Mouse (Mus musculus) erythroblast, embryonic 14.5 days (primary cell): ENCODE data around the gene Dock7. TPM values are rescaled to one million over a fixed set of nuclear protein-coding genes. Genes with fewer than 3 reads are reported as not detected.

Experiments used
- H3K27me3 ChIP-seq: 2 replicates; pipeline ENCODE4 v1.6.1; 2012; ENCODE audit warnings: inconsistent platforms; ENCODE audit not compliant: control insufficient read depth
- H3K36me3 ChIP-seq: 2 replicates; pipeline ENCODE4 v1.6.1; 2012; ENCODE audit warnings: mild to moderate bottlenecking, inconsistent platforms; ENCODE audit not compliant: control insufficient read depth
- H3K4me1 ChIP-seq: 2 replicates; pipeline ENCODE4 v1.6.1; 2012; ENCODE audit warnings: inconsistent platforms; ENCODE audit not compliant: control insufficient read depth
- H3K4me3 ChIP-seq: replicated peaks from 2 replicates; pipeline ENCODE3; 2012; ENCODE audit warnings: moderate library complexity, mild to moderate bottlenecking, inconsistent platforms
- H3K9me3 ChIP-seq: 2 replicates; pipeline ENCODE4 v1.6.1; 2012; ENCODE audit warnings: low read length, inconsistent platforms, mixed read lengths; ENCODE audit not compliant: control insufficient read depth
- GATA1 ChIP-seq: IDR thresholded peaks from 2 replicates; pipeline ENCODE4 v1.6.1; 2012; ENCODE audit warnings: low read length, inconsistent platforms, mixed read lengths
- TAL1 ChIP-seq: IDR thresholded peaks from 3 replicates; pipeline ENCODE4 v1.6.1; 2012; ENCODE audit warnings: low read length, inconsistent platforms, mixed read lengths
- polyA plus RNA-seq: library from polyadenylated mRNA; stranded (reverse); fragments of >175 nt; gene quantifications from 2 replicates; pipeline ENCODE4 v1.2.3, GENCODE M21; 2012

The Dock7 gene
- polyA plus RNA-seq, 1 experiment = 0.07 TPM

GRCm38 (mm10) chr4:99100724-99101123, 20.0 kb downstream of the Dock7 start:
- Histone ChIP-seq H3K27me3 (no peaks in the 10 kb centered on the region), H3K4me1 (no peaks in the 10 kb centered on the region), H3K9me3 (no peaks in the 10 kb centered on the region), H3K36me3 (no peaks in the 10 kb centered on the region; the same call in 1 of the 2 replicates), H3K4me3 (no peak overlapping the region)
- TF ChIP-seq GATA1 (no peak), TAL1 (no peak)

DNA sequence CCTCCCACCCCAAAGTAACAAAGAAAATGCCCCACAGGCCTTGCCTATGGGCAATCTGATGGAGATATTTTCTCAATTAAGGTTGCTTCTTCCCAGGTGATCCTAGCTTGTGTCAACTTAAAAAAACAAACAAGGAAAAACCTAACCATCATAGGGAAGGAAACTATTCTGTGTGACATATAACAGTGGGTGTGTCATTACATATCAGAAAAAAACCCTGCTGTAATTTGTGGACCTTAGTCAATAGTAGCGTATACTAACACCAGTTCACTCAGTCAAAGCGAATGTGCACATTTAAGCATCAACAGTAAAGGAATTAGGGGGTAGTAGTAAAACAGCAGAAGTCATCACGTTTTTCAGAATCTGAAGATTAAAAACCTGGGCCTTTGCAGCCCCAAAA, 28.9 kb downstream of the Dock7 start:
- Histone ChIP-seq H3K4me1 (peaks cover 18% of the 10 kb centered on the region), H3K9me3 (no peaks in the 10 kb centered on the region), H3K27me3 (no peaks in the 10 kb centered on the region), H3K4me3 (no peak overlapping the region), H3K36me3 (peaks cover 2% of the 10 kb centered on the region; the same call in 1 of the 2 replicates)
- TF ChIP-seq TAL1 = no peak
- no peak for TF ChIP-seq GATA1

- peaks cover 18% of the 10 kb centered on the region for H3K4me1 ChIP-seq
- no peaks in the 10 kb centered on the region for H3K9me3 ChIP-seq
- H3K27me3 ChIP-seq = no peaks in the 10 kb centered on the region
- TF ChIP-seq TAL1 (no peak), GATA1 (no peak)
- no peak overlapping the region for H3K4me3 ChIP-seq
- peaks cover 2% of the 10 kb centered on the region; the same call in 1 of the 2 replicates for H3K36me3 ChIP-seq
Measured at GRCm38 (mm10) chr4:99091151-99091701, 29.5 kb downstream of the Dock7 start.

DNA sequence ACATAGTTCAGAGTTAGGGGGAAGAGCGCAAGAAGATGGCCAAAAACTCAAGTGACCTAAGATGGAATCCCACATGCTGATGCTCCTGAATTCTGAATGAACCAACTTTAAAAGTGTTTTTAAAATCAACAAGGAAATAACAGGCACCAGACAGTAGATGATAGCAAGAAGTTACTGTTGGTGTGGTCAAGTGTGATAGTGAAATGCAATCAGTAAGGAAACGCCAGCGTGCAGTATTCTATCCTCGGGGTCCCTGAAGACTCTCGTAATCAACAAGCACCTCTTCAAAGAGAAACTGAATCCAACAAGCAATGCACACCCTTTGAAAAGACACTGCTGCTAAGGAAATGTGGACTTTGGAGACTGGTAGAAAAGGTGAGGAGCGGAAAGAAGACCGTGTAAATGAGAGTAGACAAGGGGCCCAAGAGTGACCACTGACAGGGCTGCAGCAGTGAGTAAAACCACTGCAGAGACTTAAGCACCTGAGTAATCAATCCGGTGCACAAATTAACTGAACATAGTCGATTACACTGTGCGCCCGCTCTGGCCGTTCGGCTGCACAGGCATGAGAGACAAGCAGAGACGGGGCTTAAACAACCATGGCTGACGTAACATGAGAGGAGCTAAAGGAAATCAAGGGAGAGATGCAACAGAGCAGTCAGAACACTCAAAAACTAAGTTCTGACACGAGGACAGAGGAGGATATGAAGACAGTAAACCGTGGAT, 32.8 kb downstream of the Dock7 start:
- Histone ChIP-seq H3K36me3 (peaks cover 7% of the 10 kb centered on the region), H3K4me1 (peaks cover 18% of the 10 kb centered on the region), H3K9me3 (no peaks in the 10 kb centered on the region), H3K4me3 (peak overlapping the region; percentile 44), H3K27me3 (no peaks in the 10 kb centered on the region)
- TF ChIP-seq GATA1 (no peak), TAL1 (no peak)

GRCm38 (mm10) chr4:99083862-99084261, 36.9 kb downstream of the Dock7 start:
- H3K9me3 ChIP-seq = no peaks in the 10 kb centered on the region
- no peak overlapping the region for H3K4me3 ChIP-seq
- TF ChIP-seq TAL1 (no peak), GATA1 (no peak)

GRCm38 (mm10) chr4:99081169-99081568, 39.5 kb downstream of the Dock7 start:
- H3K36me3 ChIP-seq = peaks cover 19% of the 10 kb centered on the region
- peaks cover 3% of the 10 kb centered on the region for H3K4me1 ChIP-seq
- no peak for TF ChIP-seq TAL1
- TF ChIP-seq GATA1 = no peak
- no peaks in the 10 kb centered on the region for H3K27me3 ChIP-seq
- no peak overlapping the region for H3K4me3 ChIP-seq
- H3K9me3 ChIP-seq = no peaks in the 10 kb centered on the region

More at GRCm38 (mm10) chr4:99083862-99084261, 36.9 kb downstream of the Dock7 start:
- Histone ChIP-seq H3K4me1 (peaks cover 11% of the 10 kb centered on the region), H3K27me3 (no peaks in the 10 kb centered on the region), H3K36me3 (peaks cover 10% of the 10 kb centered on the region)

DNA sequence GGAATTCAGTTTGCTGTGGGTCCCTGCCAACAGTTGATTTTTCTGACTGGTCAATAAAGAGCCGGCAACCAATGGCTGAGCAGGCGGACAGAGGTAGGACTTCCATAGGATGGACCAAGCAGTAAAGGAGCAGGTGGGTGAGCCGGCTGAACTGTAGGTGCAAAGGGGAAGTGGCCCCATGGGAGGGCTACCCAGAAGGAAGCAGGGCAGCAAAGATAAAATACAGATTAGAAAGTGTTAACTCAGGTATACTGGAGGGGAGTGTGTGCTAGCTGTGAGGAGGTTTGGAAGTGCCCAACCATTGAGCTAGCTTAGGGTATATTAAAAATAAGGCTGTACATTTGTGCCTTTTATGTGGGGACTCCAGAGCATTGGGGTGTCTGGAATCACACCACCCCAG, 42.7 kb downstream of the Dock7 start:
- no peak for TF ChIP-seq GATA1
- no peak for TF ChIP-seq TAL1

GRCm38 (mm10) chr4:99068806-99069205, 51.9 kb downstream of the Dock7 start:
- H3K4me3 ChIP-seq = no peak overlapping the region
- no peaks in the 10 kb centered on the region for H3K4me1 ChIP-seq
- H3K36me3 ChIP-seq = peaks cover 25% of the 10 kb centered on the region
- TF ChIP-seq GATA1 = no peak
- TF ChIP-seq TAL1 = no peak
- no peaks in the 10 kb centered on the region for H3K9me3 ChIP-seq
- H3K27me3 ChIP-seq = no peaks in the 10 kb centered on the region

More for the DNA sequence above, 42.7 kb downstream of the Dock7 start:
- Histone ChIP-seq H3K27me3 (no peaks in the 10 kb centered on the region), H3K4me1 (peaks cover 3% of the 10 kb centered on the region), H3K4me3 (no peak overlapping the region), H3K9me3 (no peaks in the 10 kb centered on the region), H3K36me3 (peaks cover 32% of the 10 kb centered on the region)

GRCm38 (mm10) chr4:99064524-99064923, 56.2 kb downstream of the Dock7 start:
- no peaks in the 10 kb centered on the region for H3K4me1 ChIP-seq
- H3K9me3 ChIP-seq = no peaks in the 10 kb centered on the region
- TF ChIP-seq GATA1 (no peak), TAL1 (no peak)
- no peak overlapping the region for H3K4me3 ChIP-seq
- no peaks in the 10 kb centered on the region for H3K27me3 ChIP-seq
- H3K36me3 ChIP-seq = peaks cover 12% of the 10 kb centered on the region

DNA sequence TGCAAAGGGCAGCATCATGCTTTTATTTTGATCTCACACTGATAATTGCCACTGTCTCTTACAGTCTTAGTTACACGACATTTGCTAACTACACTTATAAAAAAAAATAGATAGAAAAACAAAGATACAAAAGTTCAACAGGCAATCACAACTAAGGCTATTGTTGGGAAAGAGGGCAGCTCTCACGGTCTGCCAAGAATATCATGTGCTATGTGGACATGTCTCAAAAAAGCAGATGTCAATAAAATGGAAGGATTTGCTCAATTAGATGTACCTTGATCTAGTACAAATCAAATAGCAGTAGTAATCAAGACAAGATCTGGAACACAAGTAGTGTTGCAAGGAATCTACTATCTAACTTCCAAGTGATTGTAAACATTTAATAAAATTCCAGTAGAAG, 72.1 kb downstream of the Dock7 start:
- TF ChIP-seq GATA1 (no peak), TAL1 (no peak)
- no peaks in the 10 kb centered on the region for H3K9me3 ChIP-seq
- no peaks in the 10 kb centered on the region for H3K27me3 ChIP-seq
- peaks cover 26% of the 10 kb centered on the region for H3K4me1 ChIP-seq
- no peak overlapping the region for H3K4me3 ChIP-seq
- H3K36me3 ChIP-seq = peaks cover 10% of the 10 kb centered on the region
